Mouse (Mus musculus) spleen, postnatal 10 days (tissue): ENCODE measurements around the gene Mrpl17.
A peak's percentile ranks its signal among the peaks of the same experiment; 100 is the strongest.
"Not testable (repeated sequence)": the region's sequence is repeated elsewhere in the genome, so short reads cannot be mapped to it uniquely, and the experiment has no call there.

Experiments
- DNase-seq, 2 experiments: peaks; one replicate each; pipeline ENCODE4 v3.0.0; 2021 to 2022; ENCODE audit warnings: low spot score in 2 of 2

Gene Mrpl17

GRCm38 (mm10) chr7:105810877-105811489, at the start of gene Mrpl17:
Gene Mrpl17, minus strand, starts transcription at chr7:105811099.
- peak; percentile 99 for DNase-seq

DNA sequence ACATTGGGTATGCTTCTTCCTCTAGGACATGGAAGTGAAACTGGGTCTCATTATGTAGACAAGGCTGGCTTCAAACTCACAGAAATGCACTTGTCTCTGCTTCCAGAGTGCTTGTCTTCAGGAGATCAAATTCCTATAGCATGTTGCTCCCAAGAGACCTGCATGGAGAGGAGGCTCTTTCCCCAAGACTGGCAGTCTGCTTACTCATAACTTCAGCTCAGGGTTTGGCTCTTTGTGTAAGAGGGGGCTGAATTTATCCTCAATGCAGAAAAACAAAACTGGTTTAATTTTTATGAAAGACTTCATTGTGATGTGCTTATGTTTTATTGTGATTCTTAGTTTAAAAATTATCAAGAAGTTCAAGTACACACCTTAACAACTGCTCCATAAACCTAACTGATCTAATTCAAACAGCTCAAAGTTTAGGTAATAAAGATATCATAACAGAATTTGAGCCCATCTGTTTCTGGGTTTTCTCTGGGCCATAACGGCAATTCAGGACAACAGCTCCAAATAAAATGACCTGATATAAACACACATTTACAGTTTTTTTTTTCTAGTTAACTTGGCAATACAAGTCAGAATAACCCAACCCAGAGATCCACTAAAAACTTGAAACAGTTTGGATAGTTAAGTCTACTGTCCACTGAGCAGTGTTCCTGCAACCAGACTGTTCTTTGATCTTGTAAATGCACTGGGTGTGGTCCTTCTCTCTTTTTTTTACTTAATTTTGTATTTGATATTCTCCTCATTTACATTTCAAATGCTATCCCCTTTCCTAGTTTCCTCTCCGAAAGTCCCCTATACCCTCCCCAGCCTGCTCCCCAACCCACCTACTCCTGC, 45.0 kb upstream of the Mrpl17 start:
- not testable (repeated sequence) for DNase-seq

DNA sequence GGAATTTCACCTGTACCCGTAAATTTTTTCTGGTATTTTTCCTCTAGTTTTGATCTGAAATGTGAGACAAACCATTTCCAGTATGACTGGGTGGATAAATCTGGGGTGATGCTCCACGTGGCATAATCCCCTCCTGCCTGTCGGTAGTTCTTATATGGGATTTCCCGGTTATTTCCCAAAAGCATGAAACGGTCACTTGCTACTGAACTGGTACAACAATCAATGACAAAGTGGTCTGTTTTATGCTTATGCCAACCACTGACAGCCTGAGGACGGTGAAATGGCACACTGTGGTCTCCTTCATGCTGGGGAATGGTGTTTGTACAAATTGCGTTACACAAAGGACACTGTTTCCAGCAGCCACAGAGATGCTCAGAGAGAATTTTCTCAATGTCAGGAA, 13.4 kb upstream of the Mrpl17 start:
- no peak for DNase-seq

DNA sequence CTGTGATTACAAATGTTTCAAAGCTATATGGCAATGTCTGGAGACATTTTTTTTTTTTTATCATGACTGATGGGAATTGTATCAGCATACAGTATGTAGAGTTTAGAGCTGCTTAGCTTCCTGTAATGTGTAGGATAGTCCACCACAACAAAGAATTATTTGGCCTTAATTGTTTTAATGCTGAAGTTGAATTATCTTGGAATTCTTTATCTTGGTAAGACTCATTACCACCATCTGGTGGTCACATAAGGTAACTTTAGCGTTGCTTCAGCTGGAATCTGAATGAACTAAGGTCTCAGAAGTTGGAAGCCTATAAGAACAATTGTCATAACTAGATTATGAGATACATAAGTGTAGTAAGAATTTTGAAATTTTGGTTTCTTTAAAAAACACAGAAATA, 7.6 kb upstream of the Mrpl17 start:
- DNase-seq = no peak

GRCm38 (mm10) chr7:105816736-105817135, 5.8 kb upstream of the Mrpl17 start:
- DNase-seq = no peak

DNA sequence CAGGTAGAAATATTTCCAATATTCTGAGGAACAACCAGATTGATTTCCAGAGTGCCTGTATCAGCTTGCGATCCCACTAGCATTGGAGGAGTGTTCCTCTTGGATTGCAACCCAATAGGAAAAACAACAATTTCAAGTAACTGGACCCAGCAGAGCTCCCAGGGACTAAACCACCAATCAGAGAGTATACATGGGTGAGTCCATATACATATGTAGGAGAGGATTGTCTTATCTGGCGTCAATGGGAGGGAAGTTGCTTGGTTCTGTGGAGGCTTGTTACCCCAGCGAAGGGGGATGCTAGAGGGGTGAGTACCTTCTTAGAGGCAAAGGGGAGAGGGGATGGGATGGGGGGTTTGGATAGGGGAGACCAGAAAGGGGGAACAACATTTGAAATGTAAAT, 2.4 kb upstream of the Mrpl17 start:
- DNase-seq = no peak

DNA sequence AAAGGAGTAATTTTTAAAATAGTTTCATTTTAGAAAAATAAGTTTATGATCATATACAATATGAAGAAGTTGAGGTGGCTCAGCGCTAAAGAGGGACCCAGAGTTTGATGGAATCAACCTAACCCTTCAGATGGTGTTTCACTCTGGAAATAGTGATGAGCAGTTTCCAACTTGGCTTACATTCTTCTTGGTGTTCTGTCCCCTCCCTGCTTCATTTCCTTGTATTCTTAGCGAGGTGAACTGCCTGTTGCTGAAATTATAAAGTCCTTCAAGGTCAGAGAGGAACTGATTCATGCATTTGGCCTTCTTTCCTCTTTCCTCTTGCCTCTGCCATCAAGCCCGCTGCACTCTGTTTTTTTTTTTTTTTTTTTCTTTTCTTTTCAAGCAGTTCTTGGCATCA, 1.7 kb upstream of the Mrpl17 start:
- DNase-seq = no peak

- no peak for DNase-seq
Measured at GRCm38 (mm10) chr7:105811516-105811915, 617 bp upstream of the Mrpl17 start.

DNA sequence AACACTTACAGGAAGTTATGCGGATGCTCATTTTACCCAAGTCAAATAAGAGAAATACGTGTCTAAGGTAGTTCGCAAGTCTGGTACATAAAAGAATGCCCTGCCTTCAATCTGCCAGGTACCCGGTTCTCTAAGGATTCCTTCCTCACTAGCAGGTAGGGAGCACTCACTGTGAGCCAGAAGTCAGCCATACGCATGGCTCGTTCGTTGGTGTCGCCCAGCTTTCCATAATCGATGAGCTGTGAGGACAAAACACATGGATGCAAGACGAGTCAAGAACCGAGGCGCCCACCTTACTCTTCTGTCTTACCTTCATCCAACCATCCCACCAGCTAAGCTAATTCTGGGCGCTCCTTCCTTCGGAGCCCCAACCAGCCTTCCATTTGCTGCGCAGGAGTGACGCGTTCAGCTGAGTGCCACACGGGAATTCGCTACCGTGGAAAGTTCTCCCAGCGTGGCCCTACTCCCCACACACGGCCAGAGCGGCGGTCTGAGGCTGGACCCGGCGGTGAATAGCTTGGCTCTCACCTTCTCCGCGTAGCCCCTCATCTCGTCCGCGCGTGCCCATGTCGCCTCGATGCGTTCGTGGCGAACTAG, 521 bp downstream of the Mrpl17 start:
- DNase-seq = no peak

GRCm38 (mm10) chr7:105809836-105810235, 1.1 kb downstream of the Mrpl17 start:
- peak; percentile 8 to 17 for DNase-seq

GRCm38 (mm10) chr7:105808385-105808784, 2.5 kb downstream of the Mrpl17 start:
- no peak for DNase-seq

DNA sequence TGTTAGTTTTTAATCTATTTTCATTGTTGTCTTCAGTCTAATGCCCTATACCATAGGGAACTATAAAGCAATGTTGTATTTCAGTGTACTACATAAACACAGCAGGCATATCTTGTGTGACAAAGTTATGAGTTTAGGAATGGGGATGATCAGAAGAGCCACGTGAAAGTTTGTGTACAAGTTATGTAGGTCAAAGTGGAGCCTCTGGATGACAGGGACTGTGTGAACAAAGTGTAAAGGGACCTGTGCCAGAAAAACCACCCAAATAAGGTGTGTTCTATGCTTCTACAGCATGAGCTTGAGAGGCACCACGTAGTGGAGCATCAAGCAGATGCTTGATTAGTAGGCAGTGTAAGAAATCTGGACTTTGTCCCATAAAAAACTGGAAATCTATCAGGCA, 4.2 kb downstream of the Mrpl17 start:
- DNase-seq = no peak

- DNase-seq = no peak
Measured at GRCm38 (mm10) chr7:105806125-105806524, 4.8 kb downstream of the Mrpl17 start.

- DNase-seq = no peak
Measured at GRCm38 (mm10) chr7:105803428-105803827, 7.5 kb downstream of the Mrpl17 start.

DNA sequence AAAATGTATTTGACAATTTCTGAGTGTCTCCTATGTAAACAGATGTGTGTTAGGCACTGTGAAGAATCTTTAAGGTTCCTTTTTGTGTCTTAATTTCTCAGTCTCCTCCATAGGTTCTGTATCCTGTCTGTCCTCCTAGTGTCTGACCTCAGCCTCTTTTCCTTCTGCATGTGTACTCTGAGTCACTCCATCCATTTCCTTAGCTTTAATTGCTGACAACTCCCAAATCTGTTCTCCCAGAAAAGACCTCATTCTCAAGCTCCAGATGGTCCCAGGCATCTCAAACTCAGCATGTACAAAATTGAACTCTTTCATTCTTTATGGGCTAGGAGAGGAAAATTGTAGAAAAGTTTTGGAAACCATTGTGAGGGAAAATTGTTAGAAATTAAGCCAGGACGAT, 8.1 kb downstream of the Mrpl17 start:
- no peak for DNase-seq

DNA sequence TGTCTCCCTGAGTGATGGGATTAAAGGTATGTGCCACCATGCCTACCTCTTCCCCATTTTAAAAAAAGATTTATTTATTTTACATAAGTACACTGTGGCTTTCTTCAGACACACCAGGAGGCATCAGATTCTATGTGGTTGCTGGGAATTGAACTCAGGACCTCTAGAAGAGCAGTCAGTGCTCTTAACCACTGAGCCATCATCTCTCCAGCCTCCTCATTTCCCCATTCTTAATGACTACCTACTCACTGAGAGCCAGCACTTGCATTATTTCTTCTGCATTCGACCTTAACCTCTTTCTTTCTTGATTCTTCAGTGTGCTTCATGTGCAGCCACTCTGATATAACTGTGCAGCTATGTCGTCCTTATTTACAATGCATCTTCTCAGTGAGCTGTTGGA, 8.6 kb downstream of the Mrpl17 start:
- DNase-seq = no peak

DNA sequence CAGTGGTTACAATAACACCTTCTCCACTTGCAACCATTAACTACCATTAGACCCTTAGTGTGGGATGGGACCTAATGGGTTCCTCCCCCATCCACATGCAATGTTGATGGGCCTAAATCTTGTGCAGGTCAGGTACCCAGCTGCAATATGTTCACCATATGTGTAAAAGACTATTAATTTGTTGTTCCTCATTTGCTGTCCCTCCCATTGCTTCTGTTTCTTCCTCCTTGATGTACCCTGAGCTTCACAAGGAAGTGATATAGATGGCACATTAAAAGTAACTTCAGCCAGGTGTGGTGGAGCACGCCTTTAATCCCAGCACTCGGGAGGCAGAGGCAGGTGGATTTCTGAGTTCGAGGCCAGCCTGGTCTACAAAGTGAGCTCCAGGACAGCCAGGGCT, 13.9 kb downstream of the Mrpl17 start:
- DNase-seq = no peak

DNA sequence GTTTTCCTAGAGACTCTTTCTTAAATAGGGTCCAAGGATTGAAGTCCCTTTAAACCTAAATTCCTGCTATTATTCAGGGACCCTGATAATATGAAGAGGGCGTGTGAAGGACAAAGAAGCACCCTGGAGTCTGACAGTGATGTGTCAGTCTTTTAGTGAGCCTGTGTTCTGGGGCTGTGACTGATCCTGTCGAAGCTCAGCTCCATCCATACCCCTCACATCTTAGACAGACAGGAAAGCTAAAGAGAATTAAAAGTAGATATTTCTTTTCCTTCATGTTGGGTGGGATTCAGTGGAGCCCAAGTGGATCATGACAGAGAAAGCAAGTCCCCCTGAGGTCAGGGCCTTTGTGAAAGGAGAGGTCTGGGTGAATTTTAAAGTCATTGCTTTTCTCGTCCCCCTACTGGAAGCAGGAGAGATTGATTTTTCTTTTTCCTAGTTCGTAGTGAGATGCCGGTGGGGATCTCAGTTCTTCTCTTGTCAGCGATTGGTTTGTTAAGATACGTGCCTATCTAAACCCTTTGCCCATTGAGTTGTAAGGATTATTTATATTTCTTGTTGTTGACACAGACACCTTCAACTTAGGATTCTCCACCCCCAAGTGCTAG, 15.0 kb downstream of the Mrpl17 start:
- DNase-seq = no peak

DNA sequence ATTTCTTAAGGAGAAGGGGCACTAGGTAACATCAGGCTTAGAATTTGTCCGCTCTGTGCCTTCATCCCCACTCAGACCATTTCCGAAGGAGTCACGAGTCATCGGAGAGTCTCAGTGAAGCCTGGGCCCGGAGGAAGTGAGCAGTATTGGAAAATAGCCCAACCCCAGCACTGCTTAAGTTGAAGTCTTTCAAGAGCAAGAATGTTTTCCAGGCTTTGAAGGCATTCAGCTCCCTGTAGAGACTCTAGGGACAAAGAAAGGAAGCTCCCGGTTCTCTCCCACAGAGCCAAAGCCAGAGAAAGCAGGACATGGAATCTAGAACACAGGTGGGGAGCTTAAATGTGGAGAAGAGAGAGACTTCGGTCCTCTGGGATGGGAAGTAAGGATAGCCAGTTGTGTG, 17.2 kb downstream of the Mrpl17 start:
- no peak for DNase-seq

DNA sequence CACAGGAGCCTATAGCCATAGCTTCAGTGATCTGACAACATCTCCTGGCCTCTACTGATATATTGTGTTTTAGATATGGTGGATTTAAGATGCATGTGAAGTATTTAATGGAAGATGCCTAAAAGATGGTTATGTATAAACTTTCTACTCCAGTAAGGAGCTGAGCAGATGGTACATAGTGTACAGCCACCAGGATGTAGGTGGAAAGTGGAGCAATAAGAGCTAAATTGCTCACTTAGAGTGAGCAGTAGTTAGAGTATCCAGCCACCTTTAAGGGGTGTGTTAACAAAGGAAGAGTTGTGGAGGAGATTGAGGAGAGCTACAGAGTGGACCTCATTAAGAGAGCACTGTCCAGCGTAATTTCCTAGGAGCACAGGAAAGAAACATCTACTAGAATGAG, 19.8 kb downstream of the Mrpl17 start:
- no peak for DNase-seq

- no peak for DNase-seq
Measured at GRCm38 (mm10) chr7:105787285-105788140, 23.4 kb downstream of the Mrpl17 start, which contains the start of gene Dchs1. Gene Dchs1, minus strand, starts transcription at chr7:105787654.
